Mouse (Mus musculus) hindbrain, postnatal 0 days (tissue): ENCODE data around the gene Pnmt. TPM values are rescaled to one million over a fixed set of nuclear protein-coding genes. Genes with fewer than 3 reads are reported as not detected.
A peak's percentile ranks its signal among the peaks of the same experiment; 100 is the strongest.

Experiments
- ATAC-seq: fragments of 200-750 bp; cut with Nextera tagmentation; 2 replicates; pipeline ENCODE4 v1.8.0; 2017; ENCODE audit warnings: mild to moderate bottlenecking, moderate TSS enrichment, moderate library complexity
- DNase-seq: peaks from one replicate; pipeline ENCODE4 v3.0.0-alpha.2; 2015; ENCODE audit warnings: low spot score
- H3K27ac ChIP-seq: fragments of 300-500 bp; sonication (generic); 2 replicates; pipeline ENCODE4 v1.5.1; 2014; ENCODE audit warnings: mild to moderate bottlenecking
- H3K27me3 ChIP-seq: fragments of 300-500 bp; sonication (generic); 2 replicates; pipeline ENCODE4 v1.6.1; 2014; ENCODE audit warnings: low read length, mixed read lengths; ENCODE audit not compliant: insufficient read depth
- H3K36me3 ChIP-seq: fragments of 300-500 bp; sonication (generic); 2 replicates; pipeline ENCODE4 v1.6.1; 2014; ENCODE audit warnings: low read length, mixed read lengths; ENCODE audit not compliant: insufficient read depth
- H3K4me1 ChIP-seq: fragments of 300-500 bp; sonication (generic); 2 replicates; pipeline ENCODE4 v1.6.1; 2014; ENCODE audit warnings: antibody characterized with exemption, low read length, mixed read lengths; ENCODE audit not compliant: insufficient read depth
- H3K4me2 ChIP-seq: fragments of 300-500 bp; sonication (generic); 2 replicates; pipeline ENCODE4 v1.6.1; 2014; ENCODE audit warnings: low read depth, mild to moderate bottlenecking, low read length, moderate library complexity, mixed read lengths
- H3K4me3 ChIP-seq: fragments of 300-500 bp; sonication (generic); 2 replicates; pipeline ENCODE4 v1.5.1; 2014; ENCODE audit warnings: low read length
- H3K9ac ChIP-seq: fragments of 300-500 bp; sonication (generic); replicated peaks from 2 replicates; pipeline ENCODE4 v1.6.1; 2014; ENCODE audit warnings: mild to moderate bottlenecking, low read length, moderate library complexity, mixed read lengths
- H3K9me3 ChIP-seq: fragments of 300-500 bp; sonication (generic); 2 replicates; pipeline ENCODE4 v1.6.1; 2016; ENCODE audit warnings: low read length, mixed read lengths
- CTCF ChIP-seq: IDR thresholded peaks from 2 replicates; pipeline ENCODE4 v1.5.1; 2016; ENCODE audit warnings: antibody characterized with exemption, control low read depth, low read depth
- WGBS: fragments of 180-500 bp; shearing (Covaris S2); extraction: QIAGEN DNeasy Blood & Tissue Kit; methylation state at CpG from one replicate; pipeline ENCODE4 v1.1.7; 2014; 5-methylcytosine and 5-hydroxymethylcytosine counted together
- polyA plus RNA-seq: library from polyadenylated mRNA; unstranded; fragments of >200 nt; fragmentation: Nextera tagmentation; extraction: Ambion mirVana; gene quantifications from 2 replicates; pipeline ENCODE4 v1.2.1, GENCODE M21; 2015
- total RNA-seq: library from RNA; depleted of rRNA; stranded (reverse); fragments of >200 nt; gene quantifications from 2 replicates; pipeline ENCODE4 v1.2.3, GENCODE M21; 2014

Pnmt gene
- total and polyA plus RNA-seq, 2 experiments from 2014 or later, result 5.4 TPM

- Histone ChIP-seq H3K9ac (peak overlapping the region; percentile 67), H3K4me2 (peak overlapping the region; percentile 93), H3K9me3 (no peaks in the 10 kb centered on the region), H3K27me3 (peaks cover 5% of the 10 kb centered on the region), H3K36me3 (no peaks in the 10 kb centered on the region), H3K27ac (peak overlapping the region; percentile 82), H3K4me3 (peak overlapping the region; percentile 63), H3K4me1 (no peaks in the 10 kb centered on the region)
- DNase-seq (peak; percentile 65), ATAC-seq (peak; percentile 72)
- WGBS, result under 1% methylated on average over 36 of the region's 40 CpGs
- TF ChIP-seq CTCF, result no peak
These were observed 26.6 kb downstream of the Pnmt start for GRCm38 (mm10) chr11:98412797-98413301.

- H3K9ac ChIP-seq, result no peak overlapping the region; the same call in 1 of the 2 replicates
- TF ChIP-seq CTCF, result no peak
- peaks cover 5% of the 10 kb centered on the region for H3K27me3 ChIP-seq
- H3K4me1 ChIP-seq, result no peaks in the 10 kb centered on the region
- H3K4me2 ChIP-seq, result peak overlapping the region; percentile 93
- ATAC-seq (no peak), DNase-seq (no peak)
- H3K36me3 ChIP-seq, result no peaks in the 10 kb centered on the region
- H3K4me3 ChIP-seq, result peak overlapping the region; percentile 63
- no peaks in the 10 kb centered on the region for H3K9me3 ChIP-seq
- 17% methylated on average over 7 of the region's 7 CpGs for WGBS
- 0 out of 2 replicates have a peak overlapping the region, but pooled peaks have one; percentile 82 for H3K27ac ChIP-seq
These were observed 27.5 kb downstream of the Pnmt start for GRCm38 (mm10) chr11:98413731-98414130.

- WGBS, result 32% methylated on average over 2 of the region's 2 CpGs
- H3K4me2 ChIP-seq, result peak overlapping the region; percentile 93; the same call in 1 of the 2 replicates
- H3K4me1 ChIP-seq, result no peaks in the 10 kb centered on the region
- ATAC-seq (no peak), DNase-seq (no peak)
- no peak overlapping the region for H3K4me3 ChIP-seq
- TF ChIP-seq CTCF, result no peak
- no peak overlapping the region for H3K9ac ChIP-seq
- H3K27me3 ChIP-seq, result peaks cover 5% of the 10 kb centered on the region
- H3K36me3 ChIP-seq, result no peaks in the 10 kb centered on the region
- no peaks in the 10 kb centered on the region for H3K9me3 ChIP-seq
- no peak overlapping the region for H3K27ac ChIP-seq
These were observed 27.9 kb downstream of the Pnmt start for GRCm38 (mm10) chr11:98414162-98414561.

- WGBS, result 88% methylated on average over 1 of the region's 1 CpGs
- no peaks in the 10 kb centered on the region for H3K9me3 ChIP-seq
- no peaks in the 10 kb centered on the region for H3K4me1 ChIP-seq
- no peak for ATAC-seq
- no peak overlapping the region for H3K4me3 ChIP-seq
- peaks cover 5% of the 10 kb centered on the region for H3K27me3 ChIP-seq
- H3K36me3 ChIP-seq, result no peaks in the 10 kb centered on the region
- no peak overlapping the region for H3K4me2 ChIP-seq
- no peak for TF ChIP-seq CTCF
- H3K27ac ChIP-seq, result no peak overlapping the region
- H3K9ac ChIP-seq, result no peak overlapping the region
- no peak for DNase-seq
These were observed 30.8 kb downstream of the Pnmt start for GRCm38 (mm10) chr11:98417074-98417473.

- Histone ChIP-seq H3K4me1 (no peaks in the 10 kb centered on the region), H3K9me3 (no peaks in the 10 kb centered on the region), H3K9ac (no peak overlapping the region), H3K4me3 (no peak overlapping the region), H3K4me2 (no peak overlapping the region), H3K36me3 (no peaks in the 10 kb centered on the region), H3K27me3 (no peaks in the 10 kb centered on the region), H3K27ac (no peak overlapping the region)
- DNase-seq (no peak), ATAC-seq (no peak)
- 65% methylated on average over 6 of the region's 6 CpGs for WGBS
- no peak for TF ChIP-seq CTCF
These were observed 32.0 kb downstream of the Pnmt start for GRCm38 (mm10) chr11:98418273-98418672.

- Histone ChIP-seq H3K9ac (no peak overlapping the region), H3K9me3 (no peaks in the 10 kb centered on the region), H3K4me2 (no peak overlapping the region), H3K27ac (no peak overlapping the region), H3K27me3 (no peaks in the 10 kb centered on the region), H3K4me3 (no peak overlapping the region), H3K36me3 (no peaks in the 10 kb centered on the region), H3K4me1 (no peaks in the 10 kb centered on the region)
- no peak for DNase-seq
- no peak for ATAC-seq
- no peak for TF ChIP-seq CTCF
- 74% methylated on average over 10 of the region's 10 CpGs for WGBS
These were observed 32.8 kb downstream of the Pnmt start for GRCm38 (mm10) chr11:98418939-98419547.

GRCm38 (mm10) chr11:98426592-98426991, 40.3 kb downstream of the Pnmt start:
- Histone ChIP-seq H3K27me3 (no peaks in the 10 kb centered on the region), H3K9ac (no peak overlapping the region), H3K9me3 (no peaks in the 10 kb centered on the region), H3K4me2 (no peak overlapping the region), H3K4me3 (no peak overlapping the region), H3K27ac (no peak overlapping the region), H3K36me3 (no peaks in the 10 kb centered on the region), H3K4me1 (no peaks in the 10 kb centered on the region)
- TF ChIP-seq CTCF, result no peak
- no peak for ATAC-seq
- no peak for DNase-seq
- 91% methylated on average over 7 of the region's 7 CpGs for WGBS
